Mouse (Mus musculus) lung, postnatal 0 days (tissue): ENCODE data around the gene Celf1.

ENCODE experiments used
- CTCF ChIP-seq: IDR thresholded peaks from 2 replicates; pipeline ENCODE4 v1.5.1; 2016; ENCODE audit warnings: antibody characterized with exemption, mild to moderate bottlenecking
- EP300 ChIP-seq: IDR thresholded peaks from 2 replicates; pipeline ENCODE4 v1.6.1; 2016; ENCODE audit warnings: antibody characterized with exemption, mild to moderate bottlenecking, control low read depth

DNA sequence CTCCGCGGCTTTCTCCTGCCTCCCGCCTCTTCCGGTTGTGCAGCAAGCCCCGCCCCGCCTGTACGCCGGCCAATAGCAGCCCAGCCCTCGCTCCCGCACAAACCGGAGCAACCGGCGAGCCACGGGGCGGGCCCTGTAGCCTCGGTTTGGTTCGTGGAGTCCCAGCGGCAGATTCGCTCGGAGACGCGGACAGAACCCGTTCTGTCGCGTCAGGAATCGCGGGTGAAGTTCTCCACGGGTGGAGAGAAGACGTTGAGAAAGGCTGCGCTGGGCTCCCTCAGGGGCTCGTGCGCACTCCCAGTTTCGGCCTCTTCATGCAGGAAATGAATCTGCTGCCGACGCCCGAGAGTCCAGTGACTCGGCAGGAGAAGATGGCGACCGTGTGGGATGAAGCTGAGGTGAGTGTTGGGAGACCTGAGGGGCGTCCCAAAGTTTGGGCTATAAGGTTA is 113.8 kb downstream of the Celf1 start, which contains the start of gene Psmc3:
- TF ChIP-seq CTCF (no peak), EP300 (no peak)
